Mouse (Mus musculus) neural tube, embryonic 14.5 days (tissue): ENCODE results near the gene Pax4. TPM values are rescaled to one million over a fixed set of nuclear protein-coding genes. Genes with fewer than 3 reads are reported as not detected.

Source experiments
- ATAC-seq: fragments of 200-750 bp; cut with Nextera tagmentation; 2 replicates; pipeline ENCODE4 v1.8.0; 2017; ENCODE audit warnings: low read depth, mild to moderate bottlenecking, moderate TSS enrichment, moderate library complexity
- H3K27ac ChIP-seq: fragments of 300-500 bp; sonication (generic); 2 replicates; pipeline ENCODE4 v1.5.1; 2014; ENCODE audit warnings: low read depth, mild to moderate bottlenecking, control low read depth, low read length, moderate library complexity, mixed read lengths
- H3K27me3 ChIP-seq: fragments of 300-500 bp; sonication (generic); 2 replicates; pipeline ENCODE4 v1.6.1; 2014; ENCODE audit warnings: low read length; ENCODE audit not compliant: control insufficient read depth, insufficient read depth
- H3K36me3 ChIP-seq: fragments of 300-500 bp; sonication (generic); 2 replicates; pipeline ENCODE4 v1.6.1; 2014; ENCODE audit warnings: low read length, mixed read lengths; ENCODE audit not compliant: control insufficient read depth, insufficient read depth
- H3K4me1 ChIP-seq: fragments of 300-500 bp; sonication (generic); 2 replicates; pipeline ENCODE4 v1.6.1; 2014; ENCODE audit warnings: low read length; ENCODE audit not compliant: control insufficient read depth, insufficient read depth
- H3K4me2 ChIP-seq: fragments of 300-500 bp; sonication (generic); 2 replicates; pipeline ENCODE4 v1.6.1; 2014; ENCODE audit warnings: mild to moderate bottlenecking, low read depth, low read length, control low read depth
- H3K4me3 ChIP-seq: fragments of 300-500 bp; sonication (generic); 2 replicates; pipeline ENCODE4 v1.5.1; 2014; ENCODE audit warnings: low read depth, low read length, control low read depth, mixed read lengths
- H3K9ac ChIP-seq: fragments of 300-500 bp; sonication (generic); replicated peaks from 2 replicates; pipeline ENCODE4 v1.6.1; 2014; ENCODE audit warnings: low read depth, mild to moderate bottlenecking, control low read depth, low read length, mixed read lengths
- H3K9me3 ChIP-seq: fragments of 300-500 bp; sonication (generic); 2 replicates; pipeline ENCODE4 v1.6.1; 2016; ENCODE audit warnings: low read length; ENCODE audit not compliant: control insufficient read depth
- WGBS: fragments of 180-500 bp; shearing (Covaris S2); extraction: QIAGEN DNeasy Blood & Tissue Kit; methylation state at CpG from one replicate; pipeline ENCODE4 v1.1.7; 2014; 5-methylcytosine and 5-hydroxymethylcytosine counted together
- polyA plus RNA-seq: library from polyadenylated mRNA; unstranded; fragments of >200 nt; fragmentation: Nextera tagmentation; extraction: Ambion mirVana; gene quantifications from 2 replicates; pipeline ENCODE4 v1.2.1, GENCODE M21; 2014

The Pax4 gene
- polyA plus RNA-seq, 1 experiment from 2014 or later: not detected

DNA sequence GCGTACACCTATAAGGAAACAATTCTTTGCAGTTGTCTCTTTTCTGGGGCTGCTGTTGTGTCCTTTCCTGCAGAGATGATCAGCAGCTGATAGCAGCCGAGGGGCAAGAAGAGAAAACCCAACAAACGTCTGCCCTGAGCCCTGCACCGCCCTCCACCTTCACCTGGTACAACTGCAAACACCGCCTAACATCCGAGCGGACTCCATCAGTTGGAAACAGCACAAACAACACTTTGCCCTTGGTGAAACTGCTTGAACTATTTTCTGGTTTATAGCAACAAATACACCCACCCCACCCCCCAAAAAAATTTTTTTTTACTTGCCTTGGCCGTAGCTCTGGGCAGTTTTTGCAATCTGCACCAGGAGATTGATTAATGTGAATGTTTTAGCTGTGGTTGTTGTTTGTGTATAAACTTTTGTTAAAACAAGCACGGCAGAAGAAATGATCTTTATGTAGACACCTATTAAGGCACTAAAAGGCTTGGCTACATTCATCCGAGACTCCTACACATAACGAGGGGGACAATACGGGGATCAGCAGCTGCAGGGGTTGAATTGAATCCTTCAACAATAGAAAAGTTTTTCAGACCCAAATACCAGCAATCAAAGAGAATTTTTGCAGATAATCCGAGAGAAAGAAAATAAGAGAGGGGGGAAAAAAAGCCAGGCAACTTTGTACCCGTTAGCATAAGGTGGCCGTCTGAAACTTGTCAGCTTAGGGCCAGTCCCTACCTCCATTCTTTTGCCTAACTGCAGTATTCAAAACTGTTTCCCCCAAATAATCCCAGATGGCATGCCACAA, 52.9 kb downstream of the Pax4 start:
- Histone ChIP-seq H3K27ac (no peak overlapping the region), H3K4me3 (peak overlapping the region; percentile 44), H3K9me3 (no peaks in the 10 kb centered on the region), H3K36me3 (no peaks in the 10 kb centered on the region), H3K27me3 (no peaks in the 10 kb centered on the region; the same call in 1 of the 2 replicates), H3K9ac (peak overlapping the region; percentile 2; the same call in 1 of the 2 replicates), H3K4me2 (peak overlapping the region; percentile 81), H3K4me1 (0 out of 2 replicates have a peak, but pooled peaks cover 8% of the 10 kb centered on the region)
- WGBS: 23% methylated on average over 15 of the region's 15 CpGs
- ATAC-seq: no peak

Other genes with a start within 250 kb of the Pax4 start
- 20.1 and 27.0 TPM in 2 replicates for gene Zfp800, start 51.3 kb downstream of the Pax4 start, polyA plus RNA-seq
- 392 and 403 TPM in 2 replicates for gene Arf5, start 25.8 kb downstream of the Pax4 start, polyA plus RNA-seq
- gene Fscn3, start 21.6 kb downstream of the Pax4 start, polyA plus RNA-seq: not detected in 2 replicates
- gene Gcc1, start 21.0 kb downstream of the Pax4 start, polyA plus RNA-seq: 5.9 and 9.3 TPM in 2 replicates
- gene Snd1, start 25.8 kb upstream of the Pax4 start, polyA plus RNA-seq: 73.8 and 81.4 TPM in 2 replicates